In genomic region chr5:139166781-139167361, GRCm38 (mm10) we compare ENCODE assay signal across 11 mouse cellular contexts. TPM values are rescaled to one million over a fixed set of nuclear protein-coding genes. Genes with fewer than 3 reads are reported as not detected.
A peak's percentile ranks its signal among the peaks of the same experiment; 100 is the strongest.
DNase-seq lines count a peak whose midpoint lies in the region; ATAC-seq and TF ChIP-seq lines count a peak whose summit lies in the region.
"Had no signal": no experiment of that assay in that cellular context is flagged by ENCODE, and none has a peak within 500 bp of the region (broad histone marks: within the 10 kb centered on the region; RNA-seq: fewer than 3 reads in every experiment).

No protein-coding gene starts in this region.

- H3K9me3 ChIP-seq in midbrain, postnatal 0 days (ENCODE audit: low read length), result no peaks in the 10 kb centered on the region
- H3K9me3 ChIP-seq: hindbrain, embryonic 13.5 days; limb, embryonic 15.5 days had no signal

- H3K36me3 ChIP-seq in midbrain, postnatal 0 days (ENCODE audit: insufficient read depth, low read length), result peaks cover 53% of the 10 kb centered on the region

- no peaks in the 10 kb centered on the region for H3K27me3 ChIP-seq in midbrain, postnatal 0 days (ENCODE audit: insufficient read depth, low read length)
- H3K27me3 ChIP-seq: hindbrain, embryonic 13.5 days had no signal

- DNase-seq in 416B (ENCODE audit: low read depth), result peak; percentile 95
- DNase-seq in induced T-regulatory cell, adult 2 months (ENCODE audit: low read depth), result peak; percentile 89
- peak; percentile 68 to 75 for DNase-seq in natural killer cell, adult 2 months (ENCODE audit: low spot score in 2 of 2)
- no peak for DNase-seq in cerebellum, adult 11 months
- no peak for DNase-seq in midbrain, postnatal 0 days (ENCODE audit: low spot score)
- no peak for DNase-seq in c-Kit-positive CD71-positive TER-119-positive erythroid progenitor cells, embryonic 14.5 days (ENCODE audit: low spot score)
- DNase-seq: gastrocnemius, postnatal 25 days had no signal

- no peak overlapping the region for H3K9ac ChIP-seq in midbrain, postnatal 0 days (replicated peaks; ENCODE audit: low read length, poor library complexity, severe bottlenecking)
- H3K9ac ChIP-seq: hindbrain, embryonic 13.5 days; limb, embryonic 15.5 days had no signal

- no peak overlapping the region for H3K4me2 ChIP-seq in midbrain, postnatal 0 days (ENCODE audit: low read depth, low read length, poor library complexity, severe bottlenecking)
- H3K4me2 ChIP-seq: hindbrain, embryonic 13.5 days; limb, embryonic 15.5 days had no signal

- no peak for TF ChIP-seq CTCF in midbrain, postnatal 0 days (IDR thresholded peaks at IDR 0.05)

- ATAC-seq in CD4-positive, CD25-positive, alpha-beta regulatory T cell, adult 4 months, result peak; percentile 91
- no peak for ATAC-seq in midbrain, postnatal 0 days (ENCODE audit: low FRiP score)

- no peak overlapping the region for H3K4me3 ChIP-seq in midbrain, postnatal 0 days (ENCODE audit: low read depth, low read length)
- H3K4me3 ChIP-seq: hindbrain, embryonic 13.5 days; limb, embryonic 15.5 days; myocyte had no signal

- 93% methylated on average over 6 of the region's 6 CpGs for WGBS in midbrain, postnatal 0 days

- no peaks in the 10 kb centered on the region for H3K4me1 ChIP-seq in midbrain, postnatal 0 days (ENCODE audit: insufficient read depth, low read length)
- H3K4me1 ChIP-seq: hindbrain, embryonic 13.5 days; limb, embryonic 15.5 days had no signal

- H3K27ac ChIP-seq in midbrain, postnatal 0 days (ENCODE audit: low read depth, low read length), result no peak overlapping the region
- H3K27ac ChIP-seq: hindbrain, embryonic 13.5 days; limb, embryonic 15.5 days had no signal

RNA-seq across cellular contexts. Expression of gene Dnaaf5, which starts 16.8 kb away (rescaled TPM):
- polyA plus RNA-seq in CD4-positive, CD25-positive, alpha-beta regulatory T cell, adult 4 months (2017; shearing (Covaris generic)), result 10 to 100 TPM in 1 of 2 experiments, 1 to 10 TPM in 1; 8.2 to 16.0 TPM
- total RNA-seq in midbrain, postnatal 0 days (2014; rRNA removed), result 11.6 and 14.0 TPM in 2 replicates
- polyA plus RNA-seq in midbrain, postnatal 0 days (2015; fragmentation: Nextera tagmentation; extraction: Ambion mirVana), result 1.9 and 2.9 TPM in 2 replicates

RNA-seq across cellular contexts. Expression of gene Prkar1b, which starts 17.1 kb away (rescaled TPM):
- 1 to 10 TPM in 1 of 2 experiments, under 1 TPM in 1; 0.98 to 3.1 TPM for polyA plus RNA-seq in CD4-positive, CD25-positive, alpha-beta regulatory T cell, adult 4 months (2017; shearing (Covaris generic))
- 312 and 397 TPM in 2 replicates for total RNA-seq in midbrain, postnatal 0 days (2014; rRNA removed)
- polyA plus RNA-seq in midbrain, postnatal 0 days (2015; fragmentation: Nextera tagmentation; extraction: Ambion mirVana), result 415 and 445 TPM in 2 replicates

RNA-seq across cellular contexts. Expression of gene Sun1, which starts 33.6 kb away (rescaled TPM):
- polyA plus RNA-seq in CD4-positive, CD25-positive, alpha-beta regulatory T cell, adult 4 months (2017; shearing (Covaris generic)), result 10 to 100 TPM; 36.2 to 64.2 TPM
- total RNA-seq in midbrain, postnatal 0 days (2014; rRNA removed), result 63.6 and 75.0 TPM in 2 replicates
- 32.1 and 35.3 TPM in 2 replicates for polyA plus RNA-seq in midbrain, postnatal 0 days (2015; fragmentation: Nextera tagmentation; extraction: Ambion mirVana)

Comparison
In these comparisons a context has a peak if more than half of its experiments do, and no peak if none do; other contexts are left out.
1. DNase-seq: peak in 416B (single experiment), induced T-regulatory cell, adult 2 months (single experiment) and natural killer cell, adult 2 months (2 of 2); none in cerebellum, adult 11 months (single experiment), midbrain, postnatal 0 days (single experiment) and c-Kit-positive CD71-positive TER-119-positive erythroid progenitor cells, embryonic 14.5 days (single experiment).
2. RNA of gene Prkar1b, which starts 17.1 kb away (polyA plus RNA-seq): 415 to 445 TPM in midbrain, postnatal 0 days; 0.98 to 3.1 TPM in CD4-positive, CD25-positive, alpha-beta regulatory T cell, adult 4 months; every median in the first group is over 100 times any median in the second.